Mouse (Mus musculus) embryo, embryonic 11 days (tissue): Measurements from ENCODE around the gene B130006D01Rik.

Source experiments
- DNase-seq: peaks from one replicate; pipeline ENCODE4 v3.0.0-alpha.2; 2015

The B130006D01Rik gene

DNA sequence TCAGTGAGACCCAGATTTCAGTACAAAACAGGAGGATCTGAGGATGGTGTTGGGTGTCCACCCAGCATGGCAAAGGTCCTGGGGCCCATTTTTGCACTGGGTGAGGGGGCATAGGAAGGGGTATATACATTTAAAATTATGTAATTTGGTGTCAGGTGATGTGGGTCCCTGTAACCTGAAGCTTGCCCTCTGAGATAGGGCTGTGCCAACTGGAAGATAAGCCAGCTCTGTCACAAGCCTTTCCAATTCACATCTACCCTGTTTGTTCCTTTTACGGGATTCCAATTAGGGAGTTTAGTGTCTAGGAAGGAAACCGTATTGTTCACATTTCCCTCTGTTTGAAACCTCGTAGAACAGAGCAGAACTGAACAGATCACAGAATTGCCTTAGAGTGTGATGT lies 49.9 kb downstream of the B130006D01Rik start:
- DNase-seq: no peak
